Mouse (Mus musculus) limb, embryonic 14.5 days (tissue): Measurements from ENCODE around the gene Trnp1. TPM values are rescaled to one million over a fixed set of nuclear protein-coding genes. Genes with fewer than 3 reads are reported as not detected.
"Not testable (repeated sequence)": the region's sequence is repeated elsewhere in the genome, so short reads cannot be mapped to it uniquely, and the experiment has no call there.

ENCODE experiments used
- ATAC-seq: fragments of 200-750 bp; cut with Nextera tagmentation; 2 replicates; pipeline ENCODE4 v1.8.0; 2017; ENCODE audit warnings: low read depth, moderate number of reproducible peaks, moderate TSS enrichment; ENCODE audit not compliant: low FRiP score
- DNase-seq: peaks from one replicate; pipeline ENCODE4 v3.0.0-alpha.2; 2015; ENCODE audit warnings: low spot score
- H3K27ac ChIP-seq: fragments of 300-500 bp; sonication (generic); replicated peaks from 2 replicates; pipeline ENCODE4 v1.5.1; 2014; ENCODE audit warnings: low read depth, mild to moderate bottlenecking, low read length, moderate library complexity, mixed read lengths
- H3K27me3 ChIP-seq: fragments of 300-500 bp; sonication (generic); 2 replicates; pipeline ENCODE4 v1.6.1; 2014; ENCODE audit warnings: low read length, mixed read lengths; ENCODE audit not compliant: control insufficient read depth, insufficient read depth
- H3K36me3 ChIP-seq: fragments of 300-500 bp; sonication (generic); 2 replicates; pipeline ENCODE4 v1.6.1; 2014; ENCODE audit warnings: mild to moderate bottlenecking, low read length, moderate library complexity, mixed read lengths; ENCODE audit not compliant: control insufficient read depth, insufficient read depth
- H3K4me1 ChIP-seq: fragments of 300-500 bp; sonication (generic); 2 replicates; pipeline ENCODE4 v1.6.1; 2014; ENCODE audit warnings: antibody characterized with exemption, low read length, mixed read lengths; ENCODE audit not compliant: control insufficient read depth, insufficient read depth
- H3K4me2 ChIP-seq: fragments of 300-500 bp; sonication (generic); replicated peaks from 2 replicates; pipeline ENCODE4 v1.6.1; 2014; ENCODE audit warnings: low read depth, mild to moderate bottlenecking, low read length, moderate library complexity; ENCODE audit not compliant: severe bottlenecking
- H3K4me3 ChIP-seq: fragments of 300-500 bp; sonication (generic); replicated peaks from 2 replicates; pipeline ENCODE4 v1.5.1; 2014; ENCODE audit warnings: low read length
- H3K9ac ChIP-seq: fragments of 300-500 bp; sonication (generic); 2 replicates; pipeline ENCODE4 v1.6.1; 2014; ENCODE audit warnings: mild to moderate bottlenecking, low read depth, low read length, moderate library complexity; ENCODE audit not compliant: severe bottlenecking
- H3K9me3 ChIP-seq: fragments of 300-500 bp; sonication (generic); 2 replicates; pipeline ENCODE4 v1.6.1; 2016; ENCODE audit warnings: low read length; ENCODE audit not compliant: control insufficient read depth
- POLR2A ChIP-seq: fragments of 200-500 bp; IDR thresholded peaks from 2 replicates; pipeline ENCODE4 v1.8.0; 2012; ENCODE audit warnings: inconsistent platforms, mild to moderate bottlenecking, moderate library complexity, borderline replicate concordance; ENCODE audit not compliant: insufficient read depth, insufficient read length; ENCODE audit errors: extremely low read depth
- WGBS: fragments of 180-500 bp; shearing (Covaris S2); extraction: QIAGEN DNeasy Blood & Tissue Kit; methylation state at CpG from one replicate; pipeline ENCODE4 v1.1.7; 2014; 5-methylcytosine and 5-hydroxymethylcytosine counted together
- polyA plus RNA-seq, 2 experiments: library from polyadenylated mRNA; depleted of rRNA in 1 of 2; stranded (reverse) in 1 of 2; unstranded in 1 of 2; fragments of >200 nt; fragmentation: Nextera tagmentation in 1 of 2; extraction: Ambion mirVana in 1 of 2; gene quantifications; 2 replicates each; pipeline versions ENCODE4 v1.2.1 to v1.2.3; 2012 to 2014

The Trnp1 gene
- polyA plus RNA-seq, 2 experiments, result 5.0 to 5.4 TPM

GRCm38 (mm10) chr4:133527788-133528187 lies 29.4 kb upstream of the Trnp1 start:
- WGBS, result 69% methylated on average over 16 of the region's 16 CpGs

GRCm38 (mm10) chr4:133521502-133521901 lies 23.2 kb upstream of the Trnp1 start:
- Histone ChIP-seq H3K27me3 (peaks cover 33% of the 10 kb centered on the region), H3K27ac (no peak overlapping the region), H3K4me3 (no peak overlapping the region), H3K36me3 (no peaks in the 10 kb centered on the region), H3K9ac (no peak overlapping the region), H3K9me3 (no peaks in the 10 kb centered on the region), H3K4me1 (peaks cover 5% of the 10 kb centered on the region; the same call in 1 of the 2 replicates), H3K4me2 (no peak overlapping the region)
- ATAC-seq, result no peak
- WGBS, result 73% methylated on average over 2 of the region's 2 CpGs
- DNase-seq, result no peak
- no peak for TF ChIP-seq POLR2A

More at GRCm38 (mm10) chr4:133527788-133528187, 29.4 kb upstream of the Trnp1 start:
- H3K4me3 ChIP-seq, result no peak overlapping the region
- no peak for TF ChIP-seq POLR2A
- H3K27ac ChIP-seq, result no peak overlapping the region
- H3K36me3 ChIP-seq, result peaks cover 48% of the 10 kb centered on the region
- no peak overlapping the region for H3K9ac ChIP-seq
- no peaks in the 10 kb centered on the region for H3K4me1 ChIP-seq
- no peaks in the 10 kb centered on the region for H3K27me3 ChIP-seq
- DNase-seq (no peak), ATAC-seq (no peak)
- H3K4me2 ChIP-seq, result no peak overlapping the region
- H3K9me3 ChIP-seq, result no peaks in the 10 kb centered on the region

- 5% methylated on average over 24 of the region's 25 CpGs for WGBS
- TF ChIP-seq POLR2A, result no peak
- Histone ChIP-seq H3K4me2 (peak overlapping the region; percentile 58), H3K9me3 (no peaks in the 10 kb centered on the region), H3K9ac (peak overlapping the region; percentile 61), H3K36me3 (no peaks in the 10 kb centered on the region), H3K27ac (no peak overlapping the region), H3K4me3 (peak overlapping the region; percentile 44), H3K27me3 (peaks cover 33% of the 10 kb centered on the region), H3K4me1 (peaks cover 5% of the 10 kb centered on the region; the same call in 1 of the 2 replicates)
- ATAC-seq (no peak), DNase-seq (no peak)
These were observed 21.0 kb upstream of the Trnp1 start for GRCm38 (mm10) chr4:133519369-133519665.

- H3K36me3 ChIP-seq, result no peaks in the 10 kb centered on the region
- H3K27ac ChIP-seq, result no peak within 1 kb of the TSS
- no peak for TF ChIP-seq POLR2A
- H3K4me3 ChIP-seq, result peak within 1 kb of the TSS; percentile 44
- peak within 1 kb of the TSS; percentile 61 for H3K9ac ChIP-seq
- H3K4me2 ChIP-seq, result peak within 1 kb of the TSS; percentile 58
- WGBS, result 6% methylated on average over 30 of the region's 69 CpGs
- peaks cover 33% of the 10 kb centered on the region for H3K27me3 ChIP-seq
- ATAC-seq, result no peak
- DNase-seq, result peak; percentile 16
- H3K9me3 ChIP-seq, result no peaks in the 10 kb centered on the region
- peaks cover 5% of the 10 kb centered on the region; the same call in 1 of the 2 replicates for H3K4me1 ChIP-seq
These were observed 20.4 kb upstream of the Trnp1 start, which contains the start of gene Kdf1 for GRCm38 (mm10) chr4:133518601-133519368. TSS of gene Kdf1 (plus strand) at chr4:133518963.

- Histone ChIP-seq H3K27me3 (peaks cover 4% of the 10 kb centered on the region; the same call in 1 of the 2 replicates), H3K9me3 (no peaks in the 10 kb centered on the region), H3K4me2 (no peak overlapping the region), H3K27ac (no peak overlapping the region), H3K4me1 (no peaks in the 10 kb centered on the region), H3K36me3 (no peaks in the 10 kb centered on the region), H3K4me3 (no peak overlapping the region), H3K9ac (no peak overlapping the region)
- ATAC-seq (peak; percentile 55; the same call in 1 of the 2 replicates), DNase-seq (peak; percentile 43)
- TF ChIP-seq POLR2A, result no peak
- WGBS, result 9% methylated on average over 8 of the region's 8 CpGs
These were observed 14.6 kb upstream of the Trnp1 start for GRCm38 (mm10) chr4:133512972-133513371.

GRCm38 (mm10) chr4:133512511-133512910 lies 14.2 kb upstream of the Trnp1 start:
- H3K9me3 ChIP-seq, H3K9ac ChIP-seq, H3K4me1 ChIP-seq, H3K27me3 ChIP-seq, H3K4me3 ChIP-seq, H3K36me3 ChIP-seq, DNase-seq, ATAC-seq, H3K4me2 ChIP-seq, H3K27ac ChIP-seq: not testable (repeated sequence)
- WGBS, result 60% methylated on average over 4 of the region's 5 CpGs
